Mouse (Mus musculus) left cerebral cortex, adult 8-10 months (tissue): ENCODE results near the gene Olfr272. TPM values are rescaled to one million over a fixed set of nuclear protein-coding genes. Genes with fewer than 3 reads are reported as not detected.

Source experiments
- DNase-seq, 2 experiments: peaks; one replicate each; pipeline ENCODE4 v3.0.0; 2022; ENCODE audit warnings: low spot score in 2 of 2
- total RNA-seq, 4 experiments: library from RNA; stranded (reverse); gene quantifications; 2 replicates each; pipeline ENCODE4 v1.2.4; 2022

Olfr272 gene
- total RNA-seq, result not detected

DNA sequence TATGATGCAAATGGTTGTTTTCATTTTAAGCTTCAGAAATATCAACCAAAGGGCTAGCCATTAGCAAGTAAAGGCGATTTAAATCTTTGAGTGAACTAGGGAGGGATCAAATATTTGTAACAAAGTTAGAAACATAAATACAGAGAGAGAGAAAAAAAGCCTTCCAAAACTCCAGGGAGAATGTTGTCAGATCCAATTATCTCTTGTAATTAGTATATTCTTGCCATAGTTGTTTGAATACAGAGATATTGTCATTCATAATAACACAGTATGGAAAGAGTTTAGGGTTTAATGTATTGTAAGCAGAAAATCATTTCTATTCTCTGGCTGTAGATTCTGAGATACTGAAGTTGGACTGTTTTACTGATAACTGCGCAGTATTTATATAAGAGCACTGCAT lies at the start of gene Olfr272:
TSS of gene Olfr272 (minus strand) at position 101 of the 400 bp plus-strand sequence.
- DNase-seq, result no peak

DNA sequence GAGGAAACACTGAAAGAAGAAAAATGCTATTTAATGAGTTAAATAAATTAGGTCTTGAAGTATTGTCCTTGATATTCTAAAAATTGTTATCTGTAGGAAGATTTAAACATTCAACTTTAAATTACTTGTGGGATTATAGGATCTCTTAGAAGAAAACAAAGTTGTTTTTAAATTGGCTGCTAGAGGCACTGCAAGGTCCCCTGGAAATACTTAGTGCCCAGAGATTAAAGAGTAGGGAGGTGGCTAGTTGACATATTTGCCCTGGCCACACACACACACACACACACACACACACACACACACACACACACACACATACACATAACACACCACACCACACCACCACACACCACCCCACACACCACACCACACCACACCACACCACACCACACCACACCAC lies 45.3 kb upstream of the Olfr272 start, which contains the start of gene Olfr270:
TSS of gene Olfr270 (plus strand) at position 301 of the 400 bp plus-strand sequence.
- DNase-seq, result no peak

DNA sequence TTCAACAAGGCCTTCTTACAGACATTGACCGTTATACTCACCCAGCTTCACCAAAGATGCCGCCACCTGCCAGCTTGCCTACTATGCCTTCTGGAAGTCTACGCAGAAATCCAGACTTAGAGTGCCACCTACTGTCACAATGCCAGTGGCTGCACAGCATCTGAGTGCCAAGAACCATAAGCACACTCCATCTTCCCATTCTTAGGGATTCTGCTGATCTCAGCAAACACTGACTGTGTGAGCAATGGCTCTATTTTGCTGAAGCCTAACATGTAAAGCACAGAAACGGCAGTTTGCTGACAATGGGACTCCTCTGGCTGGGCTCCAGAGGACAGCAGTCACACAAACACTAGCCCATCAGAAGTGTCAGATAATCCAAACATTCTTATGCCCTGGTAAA lies 39.7 kb upstream of the Olfr272 start:
- peak; percentile 17 to 47 for DNase-seq

DNA sequence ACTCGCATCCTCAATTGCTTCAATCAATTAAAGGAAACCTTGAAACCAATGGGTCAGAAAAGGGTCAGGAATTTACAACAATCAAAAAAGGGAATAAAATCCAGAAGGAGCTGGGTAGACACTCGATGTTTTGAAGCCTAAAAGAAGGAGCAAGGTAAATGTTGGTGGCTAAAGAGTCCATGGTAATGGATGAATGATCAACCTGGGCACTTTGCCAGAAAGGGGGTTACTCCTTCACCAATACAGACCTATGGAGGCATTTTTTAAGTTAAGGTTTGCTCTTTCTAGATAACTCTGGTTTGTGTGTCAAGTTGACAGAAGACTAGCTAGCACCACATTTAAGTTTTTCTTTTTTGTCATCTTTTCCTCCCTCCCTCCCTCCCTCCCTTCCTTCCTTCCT lies 30.0 kb upstream of the Olfr272 start:
- DNase-seq, result no peak

DNA sequence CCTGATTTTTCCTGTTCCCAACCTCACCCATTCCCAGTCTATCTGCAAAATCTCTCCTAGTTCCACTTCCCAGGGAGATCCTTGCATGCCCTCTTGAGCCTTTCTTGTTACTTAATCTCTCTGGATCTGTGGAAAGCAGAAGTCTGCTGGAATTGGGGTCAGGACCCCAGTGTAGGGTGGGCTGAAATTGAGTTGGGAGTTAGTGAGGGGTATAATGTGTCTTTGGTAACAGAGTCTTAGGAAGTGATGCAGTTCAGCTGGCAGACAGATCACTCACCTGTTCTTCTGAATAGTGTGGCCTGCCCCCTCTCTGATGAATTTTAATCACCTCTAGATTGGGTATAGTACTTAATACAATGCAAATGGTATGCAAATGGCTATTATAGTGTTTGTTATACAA lies 27.7 kb upstream of the Olfr272 start:
- DNase-seq, result no peak

DNA sequence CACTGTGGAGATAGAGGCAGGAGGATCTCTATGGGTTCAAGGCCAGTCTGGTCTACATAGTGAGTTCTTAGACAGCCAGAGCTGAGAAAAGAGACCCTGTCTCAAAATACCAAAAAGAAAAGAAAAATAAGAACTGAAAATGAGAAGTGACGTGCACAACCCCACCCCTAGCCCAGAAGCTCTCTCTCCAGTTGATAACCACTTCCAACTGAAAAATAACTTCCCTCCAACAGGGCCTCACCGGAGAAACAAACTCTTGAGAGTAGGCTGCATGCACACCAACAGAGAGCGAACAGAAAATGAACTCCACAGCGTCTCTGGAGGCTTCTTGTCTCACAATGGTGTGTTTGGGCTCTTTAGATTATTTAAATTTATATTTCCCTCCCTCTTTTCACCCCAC lies 11.5 kb upstream of the Olfr272 start:
- DNase-seq, result no peak

- DNase-seq, result no peak
Measured at GRCm38 (mm10) chr4:52917311-52917688, 1.7 kb downstream of the Olfr272 start.

DNA sequence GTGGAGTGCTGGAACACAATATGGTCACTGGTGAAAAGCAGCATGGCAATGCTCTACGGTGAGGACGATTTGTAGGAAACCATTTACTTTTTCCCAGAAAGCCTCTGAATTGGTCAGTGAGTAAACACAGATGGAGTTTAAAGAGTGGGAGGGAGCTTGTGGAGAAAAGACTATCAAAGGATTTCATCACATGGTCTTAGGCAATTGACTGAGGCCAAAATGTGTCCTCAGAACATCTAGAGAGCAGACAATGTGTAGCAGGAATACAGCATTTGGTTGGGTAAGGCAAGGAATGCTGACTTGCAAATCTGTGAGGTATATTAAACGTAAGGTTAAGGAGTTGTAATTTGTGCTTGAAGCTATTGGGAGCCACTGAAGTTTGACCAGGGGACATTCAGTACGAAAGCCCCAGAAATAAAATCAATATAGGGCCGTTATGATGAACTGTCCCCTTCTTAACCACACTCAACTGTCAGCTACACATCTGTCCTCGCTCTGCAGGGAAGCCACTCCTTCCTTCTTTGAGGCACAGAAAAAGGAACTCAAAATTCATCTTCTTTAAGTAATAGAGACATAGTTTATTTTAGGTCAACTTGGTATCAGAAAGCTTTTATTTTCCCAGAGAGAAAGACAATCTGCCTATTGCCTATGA lies 2.2 kb downstream of the Olfr272 start:
- DNase-seq, result no peak

- DNase-seq, result no peak
Measured at GRCm38 (mm10) chr4:52912409-52912808, 6.6 kb downstream of the Olfr272 start.

DNA sequence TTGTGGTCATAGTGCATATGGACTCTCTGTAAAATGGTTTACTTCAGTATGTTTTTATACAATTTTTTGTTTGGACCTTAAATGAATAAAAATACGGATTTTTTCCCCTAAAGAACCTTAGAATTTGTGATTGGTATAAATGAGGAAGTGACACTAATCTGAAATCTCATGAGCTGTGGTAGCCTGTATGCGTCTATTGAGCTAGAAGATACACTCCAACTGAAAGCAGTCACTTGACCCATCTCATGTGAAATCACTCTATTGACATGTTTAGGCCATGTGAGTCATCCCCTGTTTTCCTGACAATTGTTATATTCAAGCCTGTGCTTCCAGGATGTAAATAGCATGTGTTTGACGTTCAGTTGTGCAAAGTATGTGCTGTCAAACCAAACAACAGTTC lies 9.4 kb downstream of the Olfr272 start:
- no peak for DNase-seq

DNA sequence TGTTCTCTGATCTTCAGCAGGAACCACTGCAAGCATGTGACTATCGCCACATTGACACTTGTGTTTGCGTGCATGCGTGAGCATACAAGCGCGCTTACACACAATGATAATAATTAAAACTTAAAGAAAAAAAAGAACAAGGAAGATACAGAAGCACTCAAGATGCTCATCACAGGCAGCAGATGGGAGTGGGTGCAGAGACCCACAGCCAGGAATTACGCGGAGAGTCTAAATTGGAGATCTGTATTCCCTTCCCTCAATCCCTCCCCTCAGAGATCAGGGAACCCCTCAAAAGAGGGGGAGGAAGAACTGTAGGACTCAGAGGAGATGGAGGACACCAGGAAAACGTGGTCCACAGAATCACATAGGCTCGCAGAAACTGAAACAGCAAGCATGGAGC lies 54.8 kb downstream of the Olfr272 start:
- DNase-seq, result peak in 1 of 2 experiments; percentile 13

Other genes starting within 250 kb of the Olfr272 start
- not detected for gene Olfr275, start 104.6 kb downstream of the Olfr272 start, total RNA-seq
- gene Olfr273, start 59.9 kb downstream of the Olfr272 start, total RNA-seq, result not detected
- gene Olfr270, start 45.4 kb upstream of the Olfr272 start, total RNA-seq, result not detected
- not detected for gene Nipsnap3a, start 70.1 kb upstream of the Olfr272 start, total RNA-seq
- gene Nipsnap3b, start 92.7 kb upstream of the Olfr272 start, total RNA-seq, result 10 to 100 TPM; 11.8 to 17.5 (median 13.2) TPM
- 10 to 100 TPM; 22.3 to 28.5 (median 23.2) TPM for gene Abca1, start 240.7 kb upstream of the Olfr272 start, total RNA-seq